Mouse (Mus musculus): ENCODE measurements at regions not wholly inside any gene's neighbourhood (a gene's known extent, or its start where the extent isn't known, plus 50 kb on each side); places are given as distances from the start of the nearest gene placed in this dataset.
A peak's percentile ranks its signal among the peaks of the same experiment; 100 is the strongest.

DNA sequence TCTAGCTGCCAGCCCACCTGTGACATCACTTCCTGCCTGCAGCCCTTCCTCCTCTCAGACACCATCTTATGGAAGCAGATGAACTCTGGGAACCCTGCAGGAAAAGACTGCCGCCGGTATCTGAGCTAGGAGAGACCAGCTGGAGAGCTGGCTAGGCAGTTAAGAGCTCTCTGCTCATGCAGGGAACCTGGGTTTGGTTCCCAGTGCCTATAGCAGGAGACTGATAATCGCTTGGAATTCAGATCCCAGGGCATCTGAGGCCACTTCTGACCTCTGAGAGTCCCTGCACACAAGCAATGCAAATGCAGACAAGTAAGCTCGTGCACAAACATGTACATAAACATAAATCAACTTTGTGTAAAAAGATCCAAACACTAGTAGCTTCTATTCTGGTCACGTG, 242.4 kb upstream of the Id4 start:
- Histone ChIP-seq H3K36me3 (ENCODE audit: control insufficient read depth, insufficient read depth, low read length) (no peaks in the 10 kb centered on the region), H3K27me3 (replicated peaks; ENCODE audit: control insufficient read depth, insufficient read depth, low read length) (no peaks in the 10 kb centered on the region), H3K4me3 (ENCODE audit: low read depth, low read length) (no peak overlapping the region), H3K27ac (replicated peaks; ENCODE audit: low read depth, low read length) (no peak overlapping the region), H3K9ac (ENCODE audit: low read depth, low read length) (no peak overlapping the region), H3K4me2 (ENCODE audit: low read depth, low read length) (no peak overlapping the region), H3K4me1 (ENCODE audit: control insufficient read depth, insufficient read depth, low read length) (no peaks in the 10 kb centered on the region), H3K9me3 (ENCODE audit: control insufficient read depth, low read length) (no peaks in the 10 kb centered on the region)
- DNase-seq (ENCODE audit: low spot score) (no peak), ATAC-seq (ENCODE audit: low read depth) (no peak)
- WGBS, result 70% methylated on average over 5 of the region's 5 CpGs

DNA sequence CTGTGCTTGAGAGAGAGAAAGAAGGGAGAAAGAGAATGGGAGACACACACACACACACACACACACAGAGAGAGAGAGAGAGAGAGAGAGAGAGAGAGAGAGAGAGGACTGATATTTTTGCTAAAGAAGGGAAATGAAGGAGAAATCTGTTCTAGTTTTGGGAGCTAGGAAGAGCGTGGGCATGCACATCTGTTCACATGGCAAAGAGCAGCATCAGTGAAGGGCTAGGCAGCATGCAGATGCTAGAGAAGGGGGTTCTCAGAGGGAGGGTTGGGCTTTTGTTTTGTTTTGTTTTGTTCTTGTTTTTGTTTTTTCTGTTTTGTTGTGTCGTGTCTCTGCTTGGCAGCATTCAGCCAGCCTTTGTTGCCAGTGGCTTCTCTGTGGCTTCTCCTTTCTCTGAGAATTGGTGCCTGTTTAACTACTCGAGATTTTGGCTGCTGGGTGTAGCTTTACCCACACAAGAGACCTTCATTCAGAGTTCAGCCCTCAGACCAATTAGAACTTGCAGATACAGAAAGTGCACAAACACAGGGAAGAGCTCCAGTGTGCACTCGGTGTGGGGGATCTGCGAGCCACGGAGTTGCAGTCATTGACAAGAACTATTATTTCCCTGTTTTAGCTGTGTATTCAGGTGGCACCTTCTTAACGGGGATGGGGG, 237.9 kb upstream of the Id4 start:
- H3K36me3 ChIP-seq (ENCODE audit: control insufficient read depth, insufficient read depth, low read length), result no peaks in the 10 kb centered on the region
- no peak overlapping the region for H3K27ac ChIP-seq (replicated peaks; ENCODE audit: low read depth, low read length)
- H3K27me3 ChIP-seq (replicated peaks; ENCODE audit: control insufficient read depth, insufficient read depth, low read length), result no peaks in the 10 kb centered on the region
- no peak overlapping the region for H3K4me2 ChIP-seq (ENCODE audit: low read depth, low read length)
- 57% methylated on average over 7 of the region's 7 CpGs for WGBS
- H3K9me3 ChIP-seq (ENCODE audit: control insufficient read depth, low read length), result no peaks in the 10 kb centered on the region
- ATAC-seq (ENCODE audit: low read depth) (no peak), DNase-seq (ENCODE audit: low spot score) (no peak)
- no peak overlapping the region for H3K9ac ChIP-seq (ENCODE audit: low read depth, low read length)
- H3K4me3 ChIP-seq (ENCODE audit: low read depth, low read length), result no peak overlapping the region
- peaks cover 4% of the 10 kb centered on the region for H3K4me1 ChIP-seq (ENCODE audit: control insufficient read depth, insufficient read depth, low read length)

DNA sequence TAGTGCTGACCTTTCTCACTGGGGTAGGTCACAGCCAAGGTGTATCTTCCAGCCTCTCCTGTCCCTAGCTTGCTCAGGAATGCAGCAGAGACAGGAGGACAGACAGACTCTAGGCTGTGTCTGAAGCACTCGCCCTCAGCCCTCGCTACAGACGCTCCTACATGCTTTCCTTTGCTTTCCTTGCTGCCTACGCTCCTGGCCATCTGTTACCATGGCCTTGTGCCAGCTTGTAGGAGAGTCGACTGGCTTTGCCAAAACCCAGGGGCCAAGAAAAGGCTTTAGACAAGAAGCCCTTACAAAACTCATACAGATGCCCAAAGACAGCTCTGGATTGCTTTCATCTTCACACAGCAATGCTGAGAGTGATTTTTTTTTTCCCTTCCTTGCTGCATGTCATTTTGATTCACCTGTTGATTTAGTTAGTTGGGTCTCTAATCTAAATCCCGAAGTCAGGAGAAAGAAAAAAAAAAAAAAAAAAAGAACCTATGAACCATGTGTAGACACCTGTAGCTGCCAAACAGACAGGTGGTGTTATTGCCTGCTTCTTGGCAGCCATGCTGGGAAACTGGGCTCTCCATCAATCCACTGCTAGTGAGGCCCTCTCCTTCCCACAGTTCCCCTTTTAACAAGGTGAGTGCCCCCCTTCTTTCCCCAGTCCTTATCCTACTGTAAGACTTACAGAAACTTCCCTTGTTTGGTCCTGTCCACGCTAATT, 233.1 kb upstream of the Id4 start:
- no peak overlapping the region for H3K9ac ChIP-seq (ENCODE audit: low read depth, low read length)
- WGBS, result 35% methylated on average over 7 of the region's 7 CpGs
- no peak overlapping the region for H3K27ac ChIP-seq (replicated peaks; ENCODE audit: low read depth, low read length)
- peaks cover 4% of the 10 kb centered on the region for H3K4me1 ChIP-seq (ENCODE audit: control insufficient read depth, insufficient read depth, low read length)
- DNase-seq (ENCODE audit: low spot score), result peak; percentile 92
- H3K27me3 ChIP-seq (replicated peaks; ENCODE audit: control insufficient read depth, insufficient read depth, low read length), result no peaks in the 10 kb centered on the region
- no peaks in the 10 kb centered on the region for H3K9me3 ChIP-seq (ENCODE audit: control insufficient read depth, low read length)
- H3K36me3 ChIP-seq (ENCODE audit: control insufficient read depth, insufficient read depth, low read length), result no peaks in the 10 kb centered on the region
- no peak overlapping the region for H3K4me2 ChIP-seq (ENCODE audit: low read depth, low read length)
- peak; percentile 53; the same call in 1 of the 2 replicates for ATAC-seq (ENCODE audit: low read depth)
- H3K4me3 ChIP-seq (ENCODE audit: low read depth, low read length), result no peak overlapping the region

DNA sequence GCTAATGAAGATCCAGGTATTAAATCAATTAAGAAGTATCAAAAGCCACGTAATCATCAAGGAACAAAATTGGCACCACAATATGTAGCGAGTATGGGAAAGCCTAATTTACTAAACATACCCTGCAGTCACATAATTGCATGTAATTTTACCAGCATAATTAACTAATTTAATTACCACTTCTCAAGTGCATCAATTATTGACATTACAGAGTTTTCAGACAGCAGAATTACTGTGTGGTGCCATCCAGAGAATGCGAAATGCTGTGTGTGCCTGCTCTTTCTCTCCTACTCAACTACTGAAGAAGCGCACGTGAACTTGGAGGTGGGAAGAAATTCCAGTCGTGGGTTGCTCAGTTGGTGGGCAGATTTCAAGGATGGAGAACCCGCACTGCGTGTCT, 229.5 kb upstream of the Id4 start:
- no peak for ATAC-seq (ENCODE audit: low read depth)
- no peak for DNase-seq (ENCODE audit: low spot score)
- WGBS, result 68% methylated on average over 8 of the region's 8 CpGs
- Histone ChIP-seq H3K27me3 (replicated peaks; ENCODE audit: control insufficient read depth, insufficient read depth, low read length) (no peaks in the 10 kb centered on the region), H3K27ac (replicated peaks; ENCODE audit: low read depth, low read length) (no peak overlapping the region), H3K36me3 (ENCODE audit: control insufficient read depth, insufficient read depth, low read length) (no peaks in the 10 kb centered on the region), H3K4me1 (ENCODE audit: control insufficient read depth, insufficient read depth, low read length) (peaks cover 4% of the 10 kb centered on the region), H3K9me3 (ENCODE audit: control insufficient read depth, low read length) (no peaks in the 10 kb centered on the region), H3K4me3 (ENCODE audit: low read depth, low read length) (no peak overlapping the region), H3K4me2 (ENCODE audit: low read depth, low read length) (no peak overlapping the region), H3K9ac (ENCODE audit: low read depth, low read length) (no peak overlapping the region)

DNA sequence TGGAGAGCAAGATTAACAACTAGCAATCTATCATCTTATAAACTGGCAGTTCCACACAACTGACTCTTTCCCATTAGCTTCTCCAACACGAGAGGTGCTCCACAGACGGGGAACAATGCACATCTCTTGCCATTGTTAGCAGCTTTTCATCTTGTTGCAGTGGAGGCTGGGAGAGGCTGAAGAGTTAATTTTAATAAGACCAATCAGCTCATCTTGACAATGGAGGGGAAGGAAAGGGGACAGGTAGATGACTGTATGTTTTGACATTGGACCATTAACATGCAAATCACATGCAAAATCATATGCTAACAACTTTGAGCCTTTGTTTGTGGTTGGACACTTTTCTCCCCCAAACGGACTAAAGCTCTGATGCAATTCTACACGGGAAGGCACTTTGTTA, 218.9 kb upstream of the Id4 start:
- DNase-seq (ENCODE audit: low spot score) (no peak), ATAC-seq (ENCODE audit: low read depth) (no peak)
- Histone ChIP-seq H3K4me3 (ENCODE audit: low read depth, low read length) (no peak overlapping the region), H3K4me2 (ENCODE audit: low read depth, low read length) (no peak overlapping the region), H3K27me3 (replicated peaks; ENCODE audit: control insufficient read depth, insufficient read depth, low read length) (no peaks in the 10 kb centered on the region), H3K27ac (replicated peaks; ENCODE audit: low read depth, low read length) (no peak overlapping the region), H3K4me1 (ENCODE audit: control insufficient read depth, insufficient read depth, low read length) (no peaks in the 10 kb centered on the region), H3K9me3 (ENCODE audit: control insufficient read depth, low read length) (0 out of 2 replicates have a peak, but pooled peaks cover 3% of the 10 kb centered on the region), H3K36me3 (ENCODE audit: control insufficient read depth, insufficient read depth, low read length) (no peaks in the 10 kb centered on the region), H3K9ac (ENCODE audit: low read depth, low read length) (no peak overlapping the region)
- 71% methylated on average over 4 of the region's 4 CpGs for WGBS

DNA sequence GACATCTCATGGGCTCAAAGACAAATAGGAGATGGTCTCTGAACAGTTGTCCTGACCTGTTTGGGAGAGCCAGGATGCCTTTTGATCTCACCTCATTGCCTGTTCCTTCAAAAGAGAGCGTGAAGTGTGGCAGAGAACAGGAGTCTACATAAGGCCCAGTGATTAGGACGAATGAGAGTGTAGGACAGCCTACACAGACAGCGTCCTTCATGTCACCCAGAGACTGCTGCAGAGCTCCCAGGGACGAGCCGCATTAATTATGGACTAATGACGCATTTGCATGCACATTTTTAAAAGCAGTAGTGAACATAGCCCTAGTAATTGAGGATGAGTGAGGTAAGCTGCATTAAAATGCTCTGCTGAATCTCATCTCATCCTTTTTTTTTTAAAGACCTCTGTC, 218.5 kb upstream of the Id4 start:
- WGBS, result 82% methylated on average over 6 of the region's 6 CpGs
- no peaks in the 10 kb centered on the region for H3K4me1 ChIP-seq (ENCODE audit: control insufficient read depth, insufficient read depth, low read length)
- no peaks in the 10 kb centered on the region for H3K27me3 ChIP-seq (replicated peaks; ENCODE audit: control insufficient read depth, insufficient read depth, low read length)
- no peak overlapping the region for H3K27ac ChIP-seq (replicated peaks; ENCODE audit: low read depth, low read length)
- no peak overlapping the region for H3K9ac ChIP-seq (ENCODE audit: low read depth, low read length)
- DNase-seq (ENCODE audit: low spot score), result no peak
- H3K4me2 ChIP-seq (ENCODE audit: low read depth, low read length), result no peak overlapping the region
- ATAC-seq (ENCODE audit: low read depth), result no peak
- 0 out of 2 replicates have a peak, but pooled peaks cover 3% of the 10 kb centered on the region for H3K9me3 ChIP-seq (ENCODE audit: control insufficient read depth, low read length)
- no peaks in the 10 kb centered on the region for H3K36me3 ChIP-seq (ENCODE audit: control insufficient read depth, insufficient read depth, low read length)
- H3K4me3 ChIP-seq (ENCODE audit: low read depth, low read length), result no peak overlapping the region

DNA sequence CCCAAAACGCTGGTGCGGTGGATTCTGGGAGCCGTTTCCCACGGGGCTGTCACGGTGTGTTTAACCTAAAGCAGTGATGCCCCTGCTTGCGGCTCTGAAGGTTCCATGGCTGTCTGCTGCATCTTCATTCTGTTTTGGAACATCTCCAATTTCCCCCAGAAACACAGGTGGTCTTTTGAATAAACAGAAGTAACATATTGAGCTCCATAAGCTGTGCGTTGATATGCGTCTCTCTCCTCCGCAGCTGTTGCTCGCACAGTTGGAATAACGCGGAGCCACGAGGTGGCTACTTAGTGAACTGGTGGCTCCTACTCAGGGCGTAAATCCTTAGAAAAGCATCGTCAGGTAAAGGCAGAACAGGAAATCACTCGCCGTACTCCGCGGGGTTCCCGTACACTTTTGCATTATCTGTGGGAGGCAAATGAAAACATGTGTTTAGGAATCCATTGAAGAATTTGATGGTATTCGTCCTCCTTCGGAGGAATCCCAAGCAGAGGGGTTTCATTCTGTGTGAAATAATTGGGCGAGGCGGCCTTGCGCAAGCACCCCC, 214.8 kb upstream of the Id4 start:
- Histone ChIP-seq H3K27ac (replicated peaks; ENCODE audit: low read depth, low read length) (no peak overlapping the region), H3K9me3 (ENCODE audit: control insufficient read depth, low read length) (no peaks in the 10 kb centered on the region), H3K9ac (ENCODE audit: low read depth, low read length) (no peak overlapping the region), H3K27me3 (replicated peaks; ENCODE audit: control insufficient read depth, insufficient read depth, low read length) (no peaks in the 10 kb centered on the region), H3K4me2 (ENCODE audit: low read depth, low read length) (0 out of 2 replicates have a peak overlapping the region, but pooled peaks have one; percentile 23), H3K36me3 (ENCODE audit: control insufficient read depth, insufficient read depth, low read length) (no peaks in the 10 kb centered on the region), H3K4me1 (ENCODE audit: control insufficient read depth, insufficient read depth, low read length) (no peaks in the 10 kb centered on the region), H3K4me3 (ENCODE audit: low read depth, low read length) (no peak overlapping the region)
- WGBS, result 54% methylated on average over 25 of the region's 25 CpGs
- ATAC-seq (ENCODE audit: low read depth) (no peak), DNase-seq (ENCODE audit: low spot score) (peak; percentile 35)

DNA sequence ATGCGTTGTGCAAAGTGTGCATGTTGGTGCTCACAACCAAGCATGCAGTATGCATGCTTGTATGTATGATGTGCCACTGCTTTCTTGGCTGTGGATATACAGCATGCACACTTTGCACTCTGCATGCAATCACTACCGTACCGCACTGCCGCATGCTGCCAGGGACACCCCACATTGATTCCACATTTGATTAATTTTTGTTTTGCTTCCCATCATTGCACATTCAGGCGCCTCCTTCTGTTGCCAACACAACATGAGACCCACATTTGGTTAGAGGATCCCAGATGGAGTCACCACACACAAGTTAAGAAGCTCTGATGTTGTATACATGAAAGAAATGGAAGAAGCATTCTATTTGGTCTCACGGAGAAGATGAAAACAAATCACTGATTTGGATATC, 211.2 kb upstream of the Id4 start:
- Histone ChIP-seq H3K27me3 (replicated peaks; ENCODE audit: control insufficient read depth, insufficient read depth, low read length) (no peaks in the 10 kb centered on the region), H3K4me3 (ENCODE audit: low read depth, low read length) (no peak overlapping the region), H3K4me1 (ENCODE audit: control insufficient read depth, insufficient read depth, low read length) (no peaks in the 10 kb centered on the region), H3K27ac (replicated peaks; ENCODE audit: low read depth, low read length) (no peak overlapping the region), H3K4me2 (ENCODE audit: low read depth, low read length) (no peak overlapping the region), H3K36me3 (ENCODE audit: control insufficient read depth, insufficient read depth, low read length) (no peaks in the 10 kb centered on the region), H3K9me3 (ENCODE audit: control insufficient read depth, low read length) (no peaks in the 10 kb centered on the region), H3K9ac (ENCODE audit: low read depth, low read length) (no peak overlapping the region)
- WGBS, result 92% methylated on average over 6 of the region's 6 CpGs
- ATAC-seq (ENCODE audit: low read depth) (no peak), DNase-seq (ENCODE audit: low spot score) (no peak)

DNA sequence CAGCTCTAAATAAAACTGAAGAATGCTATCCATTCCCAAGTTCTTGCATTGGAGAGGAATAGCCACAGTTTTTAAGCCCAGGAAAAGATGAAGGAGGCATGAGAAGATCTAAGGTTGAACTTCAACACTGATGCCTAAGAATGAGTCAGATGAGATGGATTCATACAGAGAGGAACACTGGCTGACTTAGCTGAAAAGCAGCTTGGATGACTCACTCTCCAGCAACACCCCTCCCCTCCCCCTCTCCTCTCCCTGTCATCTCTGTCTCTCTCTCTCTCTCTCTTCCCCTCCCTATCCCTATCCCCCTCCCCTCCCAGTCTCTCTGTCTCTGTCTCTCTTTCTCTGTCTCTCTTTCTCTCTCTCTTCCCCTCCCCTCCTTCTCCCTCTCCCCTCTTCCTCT, 186.4 kb upstream of the Id4 start:
- H3K9me3 ChIP-seq (ENCODE audit: control insufficient read depth, low read length), result no peaks in the 10 kb centered on the region
- no peak overlapping the region for H3K4me3 ChIP-seq (ENCODE audit: low read depth, low read length)
- H3K36me3 ChIP-seq (ENCODE audit: control insufficient read depth, insufficient read depth, low read length), result no peaks in the 10 kb centered on the region
- H3K4me1 ChIP-seq (ENCODE audit: control insufficient read depth, insufficient read depth, low read length), result no peaks in the 10 kb centered on the region
- H3K27ac ChIP-seq (replicated peaks; ENCODE audit: low read depth, low read length), result no peak overlapping the region
- DNase-seq (ENCODE audit: low spot score) (no peak), ATAC-seq (ENCODE audit: low read depth) (no peak)
- H3K9ac ChIP-seq (ENCODE audit: low read depth, low read length), result no peak overlapping the region
- H3K4me2 ChIP-seq (ENCODE audit: low read depth, low read length), result no peak overlapping the region
- H3K27me3 ChIP-seq (replicated peaks; ENCODE audit: control insufficient read depth, insufficient read depth, low read length), result no peaks in the 10 kb centered on the region
